Mouse (Mus musculus): ENCODE results near the gene Fgr.

DNA sequence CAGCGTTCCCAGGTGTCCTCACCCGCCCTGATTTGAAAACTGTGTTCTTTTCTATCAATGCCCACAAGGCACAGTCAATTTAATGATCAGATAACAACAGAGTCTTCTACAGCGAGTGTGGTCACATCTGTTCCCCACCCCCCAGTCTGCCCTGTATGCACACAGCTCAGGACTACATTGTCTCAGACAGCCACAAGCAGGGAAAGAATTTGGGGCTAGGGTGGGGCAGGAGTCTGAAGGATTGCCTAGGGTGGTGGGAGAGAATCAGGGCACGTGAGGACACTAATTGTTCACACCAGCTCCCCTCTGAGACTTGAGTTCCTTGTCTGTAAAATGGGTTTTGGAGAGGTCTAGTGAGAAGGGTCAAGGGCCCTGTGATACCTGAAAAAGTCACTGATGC lies 19.7 kb downstream of the Fgr start:
- TF ChIP-seq CTCF (IDR thresholded peaks at IDR 0.05; ENCODE audit: insufficient read depth, low read depth, low read length) (no peak), POLR2A (IDR thresholded peaks at IDR 0.05; ENCODE audit: insufficient read depth, low read depth, low read length) (no peak)

Data from olfactory bulb, adult 2 months (tissue).